Mouse (Mus musculus): ENCODE results near the gene Elf5. TPM values are rescaled to one million over a fixed set of nuclear protein-coding genes. Genes with fewer than 3 reads are reported as not detected.

Elf5 gene
- polyA plus RNA-seq, 1 experiment from 2014 or later: not detected

- Histone ChIP-seq H3K9ac (ENCODE audit: low read depth, low read length) (peak within 1 kb of the TSS; percentile 81), H3K27ac (ENCODE audit: low read length) (peak within 1 kb of the TSS; percentile 85), H3K4me2 (ENCODE audit: low read length) (peak within 1 kb of the TSS; percentile 86), H3K36me3 (ENCODE audit: control insufficient read depth, insufficient read depth, low read length) (no peaks in the 10 kb centered on the region), H3K4me3 (ENCODE audit: low read depth, low read length) (peak within 1 kb of the TSS; percentile 45), H3K9me3 (replicated peaks; ENCODE audit: control insufficient read depth, low read length, poor library complexity, severe bottlenecking) (no peaks in the 10 kb centered on the region), H3K27me3 (ENCODE audit: control insufficient read depth, insufficient read depth, low read depth, low read length) (no peaks in the 10 kb centered on the region), H3K4me1 (ENCODE audit: control insufficient read depth, insufficient read depth, low read length) (peaks cover 23% of the 10 kb centered on the region)
- peak; percentile 99 for ATAC-seq
- WGBS: 0% methylated on average over 41 of the region's 41 CpGs
Measured at GRCm38 (mm10) chr2:103484617-103485401, 73.3 kb downstream of the Elf5 start, which contains the start of gene Cat. Cat (minus strand) TSS chr2:103485160.

GRCm38 (mm10) chr2:103492526-103492925 is 81.0 kb downstream of the Elf5 start:
- no peaks in the 10 kb centered on the region for H3K4me1 ChIP-seq (ENCODE audit: control insufficient read depth, insufficient read depth, low read length)
- no peak overlapping the region for H3K9ac ChIP-seq (ENCODE audit: low read depth, low read length)
- H3K27ac ChIP-seq (ENCODE audit: low read length): no peak overlapping the region
- no peak overlapping the region for H3K4me2 ChIP-seq (ENCODE audit: low read length)
- H3K27me3 ChIP-seq (ENCODE audit: control insufficient read depth, insufficient read depth, low read depth, low read length): no peaks in the 10 kb centered on the region
- no peaks in the 10 kb centered on the region for H3K9me3 ChIP-seq (replicated peaks; ENCODE audit: control insufficient read depth, low read length, poor library complexity, severe bottlenecking)
- 87% methylated on average over 4 of the region's 4 CpGs for WGBS
- no peak for ATAC-seq
- no peaks in the 10 kb centered on the region for H3K36me3 ChIP-seq (ENCODE audit: control insufficient read depth, insufficient read depth, low read length)
- H3K4me3 ChIP-seq (ENCODE audit: low read depth, low read length): no peak overlapping the region

DNA sequence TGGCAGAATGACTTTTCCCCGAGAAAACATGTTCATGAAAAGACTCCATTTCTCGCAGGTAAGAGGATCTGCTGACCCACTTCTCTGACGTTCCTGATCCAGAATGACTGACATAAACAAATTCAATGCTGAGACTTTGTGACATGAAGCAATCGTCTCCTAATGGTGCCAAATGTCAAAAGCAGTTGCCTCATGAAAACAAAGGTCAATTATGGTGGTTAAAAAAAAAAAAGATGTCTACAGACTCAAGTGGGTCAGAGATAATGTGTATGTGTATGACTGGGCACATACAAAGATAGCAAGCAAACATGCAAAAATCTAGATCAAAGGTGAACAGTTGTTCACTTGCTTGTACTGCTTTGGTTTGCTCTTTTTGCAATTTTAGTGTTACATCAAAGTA is 82.3 kb downstream of the Elf5 start:
- 60% methylated on average over 4 of the region's 4 CpGs for WGBS
- no peak overlapping the region for H3K4me3 ChIP-seq (ENCODE audit: low read depth, low read length)
- no peak for ATAC-seq
- no peak overlapping the region for H3K9ac ChIP-seq (ENCODE audit: low read depth, low read length)
- no peak overlapping the region for H3K27ac ChIP-seq (ENCODE audit: low read length)
- H3K4me1 ChIP-seq (ENCODE audit: control insufficient read depth, insufficient read depth, low read length): no peaks in the 10 kb centered on the region
- no peaks in the 10 kb centered on the region for H3K9me3 ChIP-seq (replicated peaks; ENCODE audit: control insufficient read depth, low read length, poor library complexity, severe bottlenecking)
- no peak overlapping the region for H3K4me2 ChIP-seq (ENCODE audit: low read length)
- H3K27me3 ChIP-seq (ENCODE audit: control insufficient read depth, insufficient read depth, low read depth, low read length): no peaks in the 10 kb centered on the region
- H3K36me3 ChIP-seq (ENCODE audit: control insufficient read depth, insufficient read depth, low read length): no peaks in the 10 kb centered on the region

DNA sequence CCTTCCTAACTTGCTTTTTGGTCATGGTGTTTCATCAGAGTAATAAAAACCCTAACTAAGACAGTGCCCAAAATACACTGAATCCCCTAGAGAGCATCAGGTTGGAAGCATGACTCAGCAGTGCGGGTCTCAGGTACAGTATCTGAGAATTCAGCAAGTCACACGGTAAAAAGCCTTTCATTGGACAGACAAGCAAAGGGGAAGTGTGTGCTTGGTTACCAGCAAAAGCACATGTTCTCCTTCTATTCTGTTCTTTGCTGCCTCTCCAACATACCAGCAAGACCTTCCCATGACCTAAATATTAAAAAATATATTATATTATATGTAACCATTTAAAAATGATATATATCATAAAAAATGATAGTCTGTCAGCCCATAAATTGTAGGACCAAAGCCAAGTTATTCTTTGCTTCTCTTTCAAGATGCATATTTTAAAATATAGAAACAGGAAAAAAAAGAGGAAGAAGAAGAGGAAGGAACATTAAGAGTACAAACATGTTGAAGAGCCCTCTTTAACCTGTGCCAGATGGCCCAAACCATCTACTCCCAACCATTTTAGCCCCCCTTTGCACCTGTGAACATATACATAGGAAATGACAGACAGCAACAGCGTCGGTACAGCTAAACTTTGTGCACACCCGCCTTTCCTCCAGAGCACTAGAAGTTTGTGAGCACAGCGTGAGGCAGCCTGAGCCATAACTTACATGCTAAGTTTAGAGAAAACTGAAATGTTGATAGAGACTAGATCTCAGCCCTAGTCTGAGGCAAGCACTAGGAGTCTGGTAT is 84.3 kb downstream of the Elf5 start:
- no peak overlapping the region for H3K4me2 ChIP-seq (ENCODE audit: low read length)
- H3K27ac ChIP-seq (ENCODE audit: low read length): no peak overlapping the region
- H3K9ac ChIP-seq (ENCODE audit: low read depth, low read length): no peak overlapping the region
- no peaks in the 10 kb centered on the region for H3K9me3 ChIP-seq (replicated peaks; ENCODE audit: control insufficient read depth, low read length, poor library complexity, severe bottlenecking)
- H3K4me3 ChIP-seq (ENCODE audit: low read depth, low read length): no peak overlapping the region
- ATAC-seq: no peak
- 89% methylated on average over 6 of the region's 6 CpGs for WGBS
- H3K36me3 ChIP-seq (ENCODE audit: control insufficient read depth, insufficient read depth, low read length): no peaks in the 10 kb centered on the region
- no peaks in the 10 kb centered on the region for H3K27me3 ChIP-seq (ENCODE audit: control insufficient read depth, insufficient read depth, low read depth, low read length)
- H3K4me1 ChIP-seq (ENCODE audit: control insufficient read depth, insufficient read depth, low read length): no peaks in the 10 kb centered on the region

Other genes starting within 250 kb of the Elf5 start
- 0.10 and 0.19 TPM in 2 replicates for gene Ehf, start 108.4 kb upstream of the Elf5 start, polyA plus RNA-seq (2015; fragmentation: Nextera tagmentation; extraction: Ambion mirVana)
- gene Cat, start 73.5 kb downstream of the Elf5 start, polyA plus RNA-seq (2015; fragmentation: Nextera tagmentation; extraction: Ambion mirVana): 86.5 and 92.6 TPM in 2 replicates
- gene Abtb2, start 154.6 kb downstream of the Elf5 start, polyA plus RNA-seq (2015; fragmentation: Nextera tagmentation; extraction: Ambion mirVana): 8.7 and 9.0 TPM in 2 replicates